Mouse (Mus musculus) embryo, embryonic 10.5 days (tissue): ENCODE data around the gene Ankrd31.
"Not testable (repeated sequence)": the region's sequence is repeated elsewhere in the genome, so short reads cannot be mapped to it uniquely, and the experiment has no call there.

Experiments used
- DNase-seq: peaks from one replicate; pipeline ENCODE4 v3.0.0-alpha.2; 2015; ENCODE audit warnings: low spot score

Ankrd31 gene

DNA sequence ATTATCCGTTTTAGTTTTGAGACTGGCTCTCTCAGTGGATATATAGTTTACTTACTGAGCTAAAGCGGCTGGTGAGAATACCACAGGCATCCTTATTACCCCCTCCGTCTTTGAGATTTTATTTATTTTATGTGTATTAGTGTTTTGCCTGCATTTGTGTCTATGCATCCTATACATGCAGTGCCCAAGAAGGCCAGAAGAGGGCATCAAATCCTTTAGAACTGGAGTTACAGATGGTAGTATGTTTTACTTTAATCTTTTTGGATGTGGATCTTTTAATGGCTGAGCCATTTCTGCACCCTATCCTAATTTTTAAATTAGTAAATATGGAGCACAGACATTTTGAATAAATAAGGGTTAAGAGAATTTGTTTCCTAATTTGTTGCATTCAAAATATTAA, 107.1 kb downstream of the Ankrd31 start:
- DNase-seq = peak; percentile 84

DNA sequence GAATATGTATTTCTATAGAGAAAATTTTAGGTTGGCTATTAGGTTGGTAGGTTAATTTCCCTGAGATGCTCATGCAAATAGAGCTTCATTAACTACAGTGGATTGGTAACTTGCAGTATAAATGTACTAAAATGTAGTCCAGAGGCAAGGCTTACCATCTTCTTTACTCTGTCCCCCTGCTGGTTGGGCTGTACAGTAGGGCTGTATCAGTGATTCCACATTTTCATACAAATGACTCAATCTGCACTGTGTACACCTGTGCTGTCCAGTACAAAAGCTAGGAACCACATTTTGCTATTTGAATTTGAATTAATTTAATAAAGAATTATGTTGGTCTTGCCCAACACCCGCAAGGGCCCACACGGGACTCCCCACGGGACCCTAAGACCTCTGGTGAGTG, 111.1 kb downstream of the Ankrd31 start:
- DNase-seq = no peak

DNA sequence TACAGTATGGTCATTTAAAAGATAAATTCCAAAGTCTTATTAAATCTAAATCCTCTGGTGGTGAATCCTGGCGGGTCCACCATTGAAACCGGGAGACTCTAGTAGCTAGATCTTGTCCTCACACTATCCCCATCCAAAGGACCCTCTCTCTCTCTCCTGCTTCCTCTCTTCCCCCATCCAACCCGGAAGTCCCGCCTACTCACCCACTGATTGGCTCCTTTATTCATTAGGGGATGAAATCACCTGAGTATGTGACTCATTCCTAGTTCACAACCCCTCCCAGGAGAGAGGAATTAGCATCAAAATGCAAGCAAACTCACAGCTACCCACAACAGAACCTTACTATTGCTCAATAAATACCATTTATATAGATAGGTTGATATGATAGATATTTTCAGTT, 122.7 kb downstream of the Ankrd31 start:
- DNase-seq = no peak

DNA sequence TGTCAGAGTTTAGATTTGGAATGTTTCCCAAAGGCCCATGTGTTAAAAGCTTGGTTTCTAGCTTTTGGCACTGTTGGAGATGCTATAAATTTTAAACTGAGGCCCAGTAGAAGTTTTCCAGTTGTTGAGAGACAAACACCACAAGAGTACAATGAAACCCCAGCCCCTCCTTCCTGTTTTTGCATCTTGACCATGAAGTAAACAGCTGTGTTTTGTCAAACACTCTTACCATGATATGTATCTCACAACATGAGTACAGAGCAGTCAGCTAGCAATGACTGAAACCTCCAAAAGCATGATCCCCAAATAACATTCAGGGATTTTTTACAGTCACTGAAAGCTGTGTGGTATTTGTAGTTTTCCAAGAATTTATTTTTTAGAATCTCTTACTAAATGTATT, 126.0 kb downstream of the Ankrd31 start:
- DNase-seq = no peak

DNA sequence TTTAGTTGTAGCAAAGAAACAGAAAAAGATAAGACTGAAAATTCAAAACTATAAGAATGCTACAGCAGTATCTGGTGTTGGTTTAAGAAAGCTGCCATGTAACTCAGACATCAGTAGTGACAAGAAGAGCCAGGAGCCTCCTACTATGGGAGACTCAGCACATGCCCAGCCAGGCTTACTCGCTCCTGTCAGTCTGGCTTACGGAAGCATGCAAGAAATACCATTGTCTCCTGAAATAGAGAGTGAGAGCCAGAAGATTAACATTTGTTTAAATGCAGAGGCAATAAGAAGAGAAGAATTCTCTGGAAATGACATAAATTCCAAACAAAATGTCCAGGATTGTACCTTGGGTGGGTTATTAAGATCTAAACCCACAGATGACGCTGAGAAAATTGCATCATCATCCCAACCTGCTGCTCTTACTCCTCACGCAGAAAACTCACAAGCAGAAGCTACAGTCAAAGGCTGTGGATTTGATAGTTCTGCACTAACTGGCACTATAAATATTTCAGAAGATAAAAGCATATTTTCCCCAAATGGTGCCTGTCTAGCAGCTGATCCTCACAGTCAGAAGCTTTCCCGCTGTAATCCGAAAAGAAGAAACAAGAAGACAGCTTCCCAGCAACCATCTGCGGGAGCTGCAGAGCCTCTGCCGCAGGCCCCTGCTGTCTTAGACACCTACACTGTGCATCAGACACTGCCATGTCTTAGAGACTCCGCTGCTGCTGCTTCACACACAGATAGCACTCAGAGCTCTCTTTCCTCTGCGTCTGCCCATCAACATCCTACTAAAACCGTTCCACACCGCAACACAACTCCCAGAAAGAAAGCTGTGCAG, 130.4 kb downstream of the Ankrd31 start:
- no peak for DNase-seq

DNA sequence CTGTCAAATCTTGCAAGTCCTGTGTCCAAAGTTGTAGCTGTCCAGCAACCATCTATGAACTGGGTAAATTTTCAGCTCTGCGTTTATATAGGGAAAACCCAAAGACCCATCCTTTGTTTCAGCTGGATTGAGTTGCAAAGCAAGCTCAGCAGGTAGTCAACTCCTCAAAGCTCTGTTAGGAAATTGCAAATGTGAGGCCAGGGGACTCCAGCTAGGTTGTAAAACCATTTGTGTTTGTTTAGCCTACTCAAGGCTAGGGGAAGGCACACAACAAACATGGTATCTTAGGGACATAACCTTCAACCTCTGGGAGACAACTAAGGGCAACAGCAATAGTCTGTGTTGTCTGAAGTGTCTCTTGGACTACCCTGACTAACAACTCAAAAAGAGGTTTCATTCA, 136.5 kb downstream of the Ankrd31 start:
- DNase-seq = no peak

DNA sequence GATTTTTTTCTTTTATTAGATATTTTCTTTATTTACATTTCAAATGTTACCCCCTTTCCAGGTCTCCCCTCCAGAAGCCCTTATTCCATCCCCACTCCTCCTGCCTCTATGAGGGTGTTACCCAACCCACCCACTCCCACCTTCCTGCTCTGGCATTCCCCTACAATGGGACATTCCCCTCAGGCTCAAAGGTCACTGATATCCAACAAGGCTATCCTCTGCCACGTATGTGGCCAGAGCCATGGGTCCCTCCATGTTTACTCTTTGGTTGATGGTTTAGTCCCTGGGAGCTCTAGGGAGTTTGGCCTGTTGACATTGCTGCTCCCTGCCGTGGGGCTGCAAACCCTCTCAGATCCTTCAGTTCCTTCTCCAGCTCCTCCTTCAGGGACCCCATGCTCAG, 141.9 kb downstream of the Ankrd31 start:
- DNase-seq = no peak

DNA sequence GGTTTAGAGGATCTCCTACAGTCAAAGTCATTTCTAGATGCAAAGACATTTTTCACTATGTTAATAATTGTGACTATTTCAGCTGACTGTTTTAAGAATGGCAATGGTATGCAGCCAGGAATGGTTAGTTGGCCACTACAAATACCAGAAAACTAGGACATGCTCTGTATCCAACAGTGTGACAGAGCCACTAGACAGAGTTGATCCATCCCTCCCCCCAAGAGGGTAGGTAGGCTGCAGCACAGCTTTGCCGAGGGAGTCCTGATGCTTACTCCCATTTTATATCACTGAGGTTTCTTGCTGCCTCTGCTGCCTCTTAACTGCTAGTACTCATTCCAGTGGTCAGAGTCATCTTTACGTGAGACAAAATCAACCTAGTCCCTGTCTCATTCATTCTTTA, 147.1 kb downstream of the Ankrd31 start:
- DNase-seq = no peak

DNA sequence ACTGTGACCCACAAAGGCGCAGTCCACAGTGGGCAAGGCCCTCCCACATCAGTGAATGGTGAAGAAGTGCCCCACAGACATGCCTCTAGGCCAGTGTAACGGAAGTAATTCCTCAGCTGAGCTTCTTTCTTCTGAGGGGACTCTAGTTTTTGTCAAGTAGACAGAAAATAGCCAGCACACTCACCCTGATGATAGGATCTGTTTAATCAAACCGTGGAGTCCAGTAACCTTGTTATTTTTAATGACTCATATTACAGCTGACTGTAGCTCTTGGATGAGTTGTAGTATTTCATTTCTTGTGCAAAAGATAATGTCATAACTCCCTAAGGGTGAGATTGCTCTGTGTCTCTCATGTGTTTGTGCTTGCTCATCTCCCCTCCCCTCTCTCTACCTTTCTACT, 158.6 kb downstream of the Ankrd31 start:
- DNase-seq = no peak

DNA sequence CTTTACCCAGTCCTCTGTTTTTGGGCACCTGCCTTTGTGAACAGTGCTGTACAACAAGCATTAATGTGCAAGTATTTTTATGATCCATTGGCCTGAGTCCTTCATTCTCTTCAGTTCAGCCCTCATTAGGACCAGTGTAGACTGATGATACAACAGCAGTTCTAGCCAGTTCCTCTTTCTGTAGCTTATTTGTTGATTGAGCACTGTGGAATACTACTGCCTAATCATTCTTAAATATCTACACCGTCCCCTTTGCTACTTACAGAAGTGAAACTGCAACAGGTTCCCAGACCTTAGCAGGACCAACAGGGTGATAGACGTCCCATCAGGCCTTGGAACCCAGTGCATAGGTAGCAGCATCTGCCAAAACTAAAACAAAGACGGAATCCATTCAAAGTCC, 163.1 kb downstream of the Ankrd31 start:
- DNase-seq = no peak

DNA sequence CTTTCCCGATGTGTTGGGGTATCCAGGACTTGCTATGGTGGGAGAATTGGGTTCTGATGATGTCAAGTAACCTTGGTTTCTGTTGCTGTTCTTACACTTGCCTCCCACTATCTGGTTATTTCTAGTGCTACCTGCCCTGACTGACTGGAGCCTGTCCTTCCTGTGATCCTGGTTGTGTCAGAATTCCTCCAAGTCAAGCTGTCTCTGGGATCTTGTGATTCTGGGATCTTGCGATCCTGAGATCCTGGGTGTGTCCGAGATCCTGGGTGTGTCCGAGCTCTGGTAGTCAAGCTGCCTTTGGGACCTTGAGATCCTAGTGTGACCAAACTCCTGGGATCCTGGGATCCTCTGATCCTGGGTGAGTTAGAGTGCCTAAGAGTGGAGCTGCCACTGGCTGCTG, 175.1 kb downstream of the Ankrd31 start:
- not testable (repeated sequence) for DNase-seq

DNA sequence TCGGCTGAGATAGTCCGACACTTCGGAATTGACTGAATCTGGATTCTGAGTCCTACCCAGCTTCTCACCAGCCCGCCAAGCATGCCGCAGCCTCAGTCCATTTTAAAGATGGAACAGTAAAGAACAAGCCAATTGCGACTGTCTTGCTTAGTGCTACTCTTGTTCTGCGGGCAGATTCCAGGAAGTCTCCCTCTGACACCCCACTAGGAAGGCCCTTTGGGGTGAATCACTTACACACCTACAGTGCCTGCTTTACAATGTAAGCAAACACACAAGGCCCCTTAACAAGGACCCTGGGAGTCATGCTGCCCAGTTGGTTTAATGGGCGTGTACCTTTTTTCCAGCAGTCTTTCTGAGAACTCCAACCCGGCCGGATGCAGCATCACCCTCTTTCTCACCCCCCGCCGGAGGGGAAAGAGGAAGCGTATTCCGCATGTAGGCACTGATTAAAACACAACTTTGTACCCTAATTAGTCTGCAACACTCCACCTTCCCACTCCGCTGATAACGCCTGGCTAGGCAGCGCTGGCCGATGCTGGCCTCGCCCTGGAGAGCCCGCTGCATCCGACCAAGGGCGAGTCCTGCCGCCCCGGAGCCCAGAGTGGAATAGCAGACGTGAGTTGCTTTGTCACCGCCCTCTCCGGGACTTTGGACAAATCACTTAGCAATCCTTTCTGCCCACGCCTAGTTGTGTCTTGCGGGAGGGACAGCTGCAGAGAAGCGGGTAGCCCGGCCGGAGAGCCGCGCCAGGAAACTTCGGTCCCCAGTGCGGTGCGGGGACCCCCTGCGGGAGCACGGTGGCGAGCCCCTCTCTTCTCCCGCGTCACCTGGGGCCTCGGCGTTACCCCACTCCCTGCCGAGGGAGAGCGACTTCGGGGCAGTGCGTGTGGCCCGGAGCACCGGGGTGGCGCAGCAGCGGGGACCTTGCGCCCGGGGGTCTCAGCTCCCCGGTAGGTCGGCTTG, 176.2 kb downstream of the Ankrd31 start, which contains the start of gene Gcnt4:
TSS of gene Gcnt4 (plus strand) at position 691 of the 963 bp plus-strand sequence.
- peak; percentile 78 for DNase-seq

DNA sequence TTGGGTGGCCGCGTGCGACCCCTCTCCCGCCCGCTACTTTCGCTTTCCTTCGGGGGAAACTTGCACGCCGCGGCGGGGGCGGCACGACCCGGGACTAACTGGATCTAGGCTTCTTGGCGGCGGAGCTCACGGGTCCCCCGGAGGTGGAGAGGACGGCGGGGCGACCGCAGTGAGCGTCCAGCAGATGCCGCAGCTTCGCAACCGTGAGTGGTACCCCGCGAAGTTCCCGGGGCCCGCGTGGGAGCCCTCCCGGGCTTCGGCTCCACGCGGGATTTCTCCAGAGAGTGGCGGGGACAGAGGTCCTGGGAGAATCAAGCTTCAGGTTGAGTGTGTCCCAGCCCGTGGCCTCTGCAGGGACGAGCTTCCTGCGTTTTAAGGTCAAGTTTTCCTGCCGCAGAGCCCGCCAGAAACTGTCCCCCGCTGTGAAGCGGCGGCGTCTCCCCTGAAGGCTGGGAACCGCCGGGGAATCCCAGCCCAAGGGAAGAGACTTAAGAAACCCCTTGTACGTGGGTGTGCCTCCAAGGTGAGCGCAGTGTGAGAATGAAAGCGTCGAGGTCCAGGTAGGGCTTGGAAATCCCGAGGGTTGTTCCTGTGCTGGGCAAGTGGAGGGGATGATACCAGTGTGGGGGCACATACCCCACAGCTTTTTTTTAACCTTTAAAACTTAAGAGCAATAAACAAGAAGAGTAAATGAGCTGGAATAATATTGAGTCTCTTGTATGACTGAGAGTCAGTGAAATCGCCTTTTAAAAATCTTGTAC, 177.1 kb downstream of the Ankrd31 start:
- peak; percentile 43 for DNase-seq

DNA sequence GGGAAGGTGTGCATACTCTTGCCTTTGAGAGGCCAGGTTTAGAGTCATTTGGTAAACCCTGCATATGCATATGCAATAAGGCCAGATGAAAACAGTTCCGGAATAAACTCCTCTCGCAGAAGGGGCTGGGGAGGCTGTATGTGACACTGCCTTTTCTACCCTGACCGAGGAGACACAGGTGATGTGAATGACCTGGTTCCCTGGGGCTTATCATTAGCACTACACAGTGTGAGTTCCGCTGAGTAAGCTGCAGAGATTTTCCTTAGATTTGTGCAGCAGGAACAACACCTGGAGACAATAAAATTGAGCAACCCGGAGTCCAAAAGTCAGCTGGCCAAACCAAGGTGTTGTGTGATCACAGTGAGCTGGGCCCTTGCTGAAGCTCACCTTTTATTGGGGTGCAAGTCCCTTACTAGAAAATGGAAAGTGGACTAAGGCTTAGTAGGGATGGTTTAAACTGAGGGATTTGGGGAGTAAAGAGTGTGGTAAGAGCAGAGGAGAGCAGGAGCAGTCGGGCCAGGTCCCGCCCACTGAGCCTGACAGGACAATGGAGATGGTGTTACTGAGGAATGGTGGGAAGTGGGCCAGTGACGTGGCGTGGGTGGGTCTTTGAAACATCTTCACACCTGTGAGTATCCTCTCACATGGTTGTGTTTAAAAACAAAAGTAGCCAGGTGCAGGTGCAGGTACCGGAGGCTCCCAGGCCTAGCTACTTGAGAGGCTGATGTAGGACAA, 178.1 kb downstream of the Ankrd31 start:
- no peak for DNase-seq

DNA sequence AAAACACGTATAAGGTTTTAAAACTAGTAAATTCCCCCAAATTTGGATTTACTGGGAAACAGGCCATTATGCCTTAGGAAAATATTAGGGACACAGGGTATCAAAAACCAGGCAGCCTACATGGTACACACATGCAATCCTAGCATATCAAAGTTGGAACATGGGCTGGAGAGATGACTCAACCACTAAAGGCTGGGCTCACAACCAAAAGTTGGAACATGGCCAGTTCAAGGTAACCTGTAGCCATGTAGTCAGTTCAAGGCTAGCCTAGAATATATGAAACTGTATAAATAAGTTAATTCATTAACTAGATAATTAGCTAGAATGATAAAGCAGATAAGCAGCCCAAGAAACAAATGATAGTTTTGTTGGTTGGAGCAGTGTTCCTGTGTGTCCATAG, 179.7 kb downstream of the Ankrd31 start:
- no peak for DNase-seq

DNA sequence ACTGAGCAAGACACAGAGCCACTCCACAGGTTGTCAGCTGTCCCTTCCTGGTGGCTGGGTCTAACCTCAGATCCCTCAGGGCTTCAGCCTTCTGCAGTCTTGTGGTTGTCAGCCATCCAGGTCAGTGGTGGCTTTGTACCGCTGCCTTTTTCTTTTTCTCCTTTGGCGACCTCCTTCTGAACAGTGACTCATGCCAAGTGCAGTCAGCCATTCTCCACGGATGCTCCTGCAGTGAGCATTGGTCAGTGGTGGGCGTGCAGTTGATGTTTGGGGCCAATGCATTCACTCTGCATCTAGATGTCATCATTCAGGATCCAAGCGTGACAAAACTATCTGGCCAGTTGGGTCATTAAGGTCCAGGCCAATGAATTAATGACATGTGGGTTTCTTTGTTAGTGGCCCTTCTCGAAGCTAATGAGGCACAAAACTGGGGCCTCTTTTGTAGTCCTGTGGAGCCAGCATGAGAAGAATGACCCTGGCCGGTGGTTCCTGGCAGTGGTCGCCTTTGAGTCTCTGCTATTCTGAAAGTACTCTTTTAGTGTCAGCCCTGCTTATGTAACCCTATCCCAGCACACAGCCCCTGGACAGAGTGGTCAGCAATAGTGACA, 180.5 kb downstream of the Ankrd31 start:
- DNase-seq = peak; percentile 84

DNA sequence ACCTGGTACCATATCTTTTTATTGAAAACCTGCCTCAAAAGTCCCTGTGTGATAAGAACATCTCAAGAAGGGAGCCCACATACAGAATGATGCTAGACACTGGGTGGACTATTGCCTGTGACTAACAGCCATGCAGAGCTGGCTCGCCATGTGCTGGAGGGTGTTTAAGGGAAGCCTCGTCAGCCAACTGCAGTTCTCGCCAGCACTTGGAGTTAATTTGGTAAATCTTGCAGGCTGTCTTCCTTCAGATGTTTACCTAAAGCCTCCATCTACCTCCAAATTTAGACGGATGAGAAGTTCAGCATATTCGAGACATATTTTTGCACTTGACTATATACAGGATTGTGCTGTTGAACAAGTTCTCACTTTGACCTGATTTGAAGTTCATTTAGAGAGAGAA, 184.7 kb downstream of the Ankrd31 start:
- no peak for DNase-seq

DNA sequence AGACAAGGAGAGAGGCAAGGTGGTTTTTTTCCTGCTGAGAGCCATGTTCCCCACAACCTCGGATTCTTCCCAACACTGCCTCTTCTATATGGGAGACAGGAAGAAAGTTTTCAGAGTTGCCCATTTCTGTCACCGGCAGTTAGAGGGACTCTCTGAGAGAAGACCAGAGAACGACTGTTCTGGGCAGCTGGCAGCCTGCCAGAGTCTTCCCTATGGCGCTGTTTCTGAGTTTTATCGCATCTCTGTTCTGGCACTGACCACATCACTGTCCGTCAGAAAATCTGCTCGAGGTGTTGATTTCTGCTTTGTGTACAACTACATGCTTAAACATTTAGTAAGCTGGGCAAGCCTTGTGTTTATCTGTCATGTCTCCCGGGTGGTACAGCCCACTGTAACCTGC, 185.3 kb downstream of the Ankrd31 start:
- DNase-seq = no peak

DNA sequence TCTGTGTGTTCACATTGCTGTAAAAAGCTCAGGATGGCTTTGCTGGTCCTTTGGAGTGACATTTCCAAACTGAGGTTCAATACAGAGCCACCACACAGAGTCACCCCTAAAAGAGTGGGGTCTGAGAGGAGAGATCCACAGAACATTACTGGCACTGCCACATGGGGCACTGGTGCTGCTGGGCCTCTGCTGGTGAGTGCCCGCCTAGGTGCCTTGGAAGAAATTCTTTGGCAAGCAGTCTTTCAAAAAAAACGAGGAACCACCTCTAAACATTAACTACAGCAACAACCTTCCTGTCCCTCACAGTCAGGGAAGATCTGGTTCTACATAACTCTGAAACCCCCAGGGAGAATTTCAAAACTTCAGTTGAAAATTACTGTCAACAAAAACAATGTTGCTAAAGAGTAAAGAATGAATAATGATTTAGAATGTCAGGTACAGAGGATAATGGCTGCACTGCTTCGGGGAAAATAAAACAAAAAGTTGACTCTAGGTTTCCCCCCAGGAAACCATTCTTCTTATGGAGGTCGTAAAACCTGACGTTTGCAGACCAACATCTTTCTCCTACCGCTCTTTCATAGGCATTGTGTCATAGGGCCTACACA, 188.2 kb downstream of the Ankrd31 start:
- DNase-seq = peak; percentile 5

DNA sequence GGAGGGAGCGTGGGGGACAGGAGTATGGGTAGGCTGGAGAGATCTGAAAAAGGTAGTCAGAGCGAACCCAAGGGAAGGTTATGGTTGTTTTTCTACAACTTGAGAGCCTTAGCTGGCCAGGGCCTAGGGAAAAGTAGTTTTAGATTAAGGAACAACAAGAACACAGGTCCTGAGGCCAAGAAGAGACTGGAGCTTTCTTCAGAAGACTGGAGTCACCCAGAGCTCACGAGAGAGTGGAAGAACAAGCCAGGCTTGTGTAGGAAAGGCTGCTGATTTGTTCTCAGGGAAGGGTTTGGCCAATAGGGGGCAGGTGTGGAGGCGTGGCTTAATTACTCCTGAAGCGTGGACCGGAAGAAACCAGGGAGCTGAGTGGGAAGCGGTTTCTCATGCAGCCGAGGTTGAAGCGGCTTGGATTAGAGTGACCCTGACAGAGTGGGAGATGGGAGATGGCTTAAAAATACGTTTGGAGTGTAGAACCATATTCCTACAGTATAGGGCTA, 189.0 kb downstream of the Ankrd31 start:
- DNase-seq = peak; percentile 13
